Mouse (Mus musculus): ENCODE results near the gene Atxn2.
"Not testable (repeated sequence)": the region's sequence is repeated elsewhere in the genome, so short reads cannot be mapped to it uniquely, and the experiment has no call there.

Gene Atxn2

GRCm38 (mm10) chr5:121711174-121711927 lies at the start of gene Atxn2:
Atxn2 (plus strand) TSS chr5:121711337.
- DNase-seq (ENCODE audit: low spot score): peak; percentile 86

GRCm38 (mm10) chr5:121661494-121661893 lies 49.6 kb upstream of the Atxn2 start:
- no peak for DNase-seq (ENCODE audit: low spot score)

GRCm38 (mm10) chr5:121663456-121663855 lies 47.7 kb upstream of the Atxn2 start:
- no peak for DNase-seq (ENCODE audit: low spot score)

- no peak for DNase-seq (ENCODE audit: low spot score)
These were observed 47.1 kb upstream of the Atxn2 start for GRCm38 (mm10) chr5:121664078-121664477.

- DNase-seq (ENCODE audit: low spot score): no peak
These were observed 46.2 kb upstream of the Atxn2 start for GRCm38 (mm10) chr5:121664971-121665370.

GRCm38 (mm10) chr5:121667067-121667466 lies 44.1 kb upstream of the Atxn2 start:
- DNase-seq (ENCODE audit: low spot score): no peak

GRCm38 (mm10) chr5:121668411-121668810 lies 42.7 kb upstream of the Atxn2 start:
- no peak for DNase-seq (ENCODE audit: low spot score)

- no peak for DNase-seq (ENCODE audit: low spot score)
These were observed 40.7 kb upstream of the Atxn2 start for GRCm38 (mm10) chr5:121670412-121670811.

GRCm38 (mm10) chr5:121682250-121682649 lies 28.9 kb upstream of the Atxn2 start:
- no peak for DNase-seq (ENCODE audit: low spot score)

GRCm38 (mm10) chr5:121685495-121685894 lies 25.6 kb upstream of the Atxn2 start:
- no peak for DNase-seq (ENCODE audit: low spot score)

- DNase-seq (ENCODE audit: low spot score): no peak
These were observed 24.8 kb upstream of the Atxn2 start for GRCm38 (mm10) chr5:121686113-121686898.

- peak; percentile 22 for DNase-seq (ENCODE audit: low spot score)
These were observed 20.5 kb upstream of the Atxn2 start for GRCm38 (mm10) chr5:121690482-121691211.

- not testable (repeated sequence) for DNase-seq (ENCODE audit: low spot score)
These were observed 19.7 kb upstream of the Atxn2 start for GRCm38 (mm10) chr5:121691436-121691835.

GRCm38 (mm10) chr5:121692897-121693296 lies 18.2 kb upstream of the Atxn2 start:
- no peak for DNase-seq (ENCODE audit: low spot score)

GRCm38 (mm10) chr5:121696761-121697160 lies 14.4 kb upstream of the Atxn2 start:
- DNase-seq (ENCODE audit: low spot score): no peak

- DNase-seq (ENCODE audit: low spot score): no peak
These were observed 11.2 kb upstream of the Atxn2 start for GRCm38 (mm10) chr5:121699891-121700290.

GRCm38 (mm10) chr5:121700496-121700895 lies 10.6 kb upstream of the Atxn2 start:
- DNase-seq (ENCODE audit: low spot score): no peak

- DNase-seq (ENCODE audit: low spot score): no peak
These were observed 9.9 kb upstream of the Atxn2 start for GRCm38 (mm10) chr5:121701111-121701769.

- no peak for DNase-seq (ENCODE audit: low spot score)
These were observed 7.8 kb upstream of the Atxn2 start for GRCm38 (mm10) chr5:121703341-121703740.

GRCm38 (mm10) chr5:121704512-121705248 lies 6.5 kb upstream of the Atxn2 start:
- no peak for DNase-seq (ENCODE audit: low spot score)

- no peak for DNase-seq (ENCODE audit: low spot score)
These were observed 735 bp upstream of the Atxn2 start for GRCm38 (mm10) chr5:121710402-121710801.

GRCm38 (mm10) chr5:121710851-121711173 lies 325 bp upstream of the Atxn2 start:
- no peak for DNase-seq (ENCODE audit: low spot score)

Data from ovary, postnatal 10 days (tissue).